Mouse (Mus musculus): Measurements from ENCODE around the gene Crnn.

Gene Crnn

GRCm38 (mm10) chr3:93144510-93145051 is at the start of gene Crnn:
Gene Crnn, plus strand, starts transcription at chr3:93144787.
- in situ Hi-C loops (cut with MboI, MseI) = loop anchor here (5.0 kb wide), 1 partner anchor 328 kb away; no protein-coding TSS in a partner anchor

DNA sequence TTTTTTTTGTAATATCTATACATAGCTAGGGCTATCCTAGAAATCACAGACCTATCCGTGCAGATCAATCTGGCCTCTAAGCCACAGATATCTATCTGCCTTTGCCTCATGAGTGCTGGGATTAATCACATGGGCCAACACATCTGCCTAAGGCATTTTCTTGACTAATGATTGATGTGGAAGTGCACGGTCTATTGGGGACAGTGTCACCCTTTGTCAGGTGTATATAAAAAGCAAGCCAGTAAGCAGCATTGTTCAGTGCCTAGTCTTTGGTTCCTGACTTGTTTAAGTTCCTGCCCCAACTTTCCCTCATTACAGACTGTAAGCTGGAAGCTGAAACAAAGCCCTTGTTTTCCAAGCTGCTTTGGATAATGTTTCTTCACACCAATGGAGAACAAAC is 48.1 kb upstream of the Crnn start:
- in situ Hi-C loops (cut with MboI, MseI) = no loop called here

GRCm38 (mm10) chr3:93111668-93112067 is 32.9 kb upstream of the Crnn start:
- in situ Hi-C loops (cut with MboI, MseI) = no loop called here

GRCm38 (mm10) chr3:93114481-93114880 is 30.1 kb upstream of the Crnn start:
- in situ Hi-C loops (cut with MboI, MseI) = no loop called here

DNA sequence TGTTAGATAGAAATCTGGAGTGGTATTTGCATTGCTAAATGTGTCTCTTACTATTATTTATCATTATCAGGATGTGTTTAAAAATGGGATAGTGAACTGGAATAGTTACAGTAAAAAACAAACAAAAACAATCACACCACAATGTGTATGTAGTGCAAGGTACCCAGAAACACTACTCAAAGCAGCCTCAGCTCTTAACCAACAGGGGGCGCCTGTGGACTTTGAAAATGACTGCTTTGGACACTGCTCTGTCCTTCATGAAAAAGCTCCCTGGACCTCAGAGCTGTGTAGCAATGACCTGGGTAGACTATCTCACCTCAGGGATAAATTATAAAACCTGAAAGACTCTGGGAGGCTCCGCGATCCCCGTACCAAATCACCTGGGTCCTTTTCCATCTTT is 25.5 kb upstream of the Crnn start:
- in situ Hi-C loops (cut with MboI, MseI) = no loop called here

GRCm38 (mm10) chr3:93128052-93128451 is 16.5 kb upstream of the Crnn start:
- in situ Hi-C loops (cut with MboI, MseI) = loop anchor here (10.0 kb wide), 1 partner anchor 347 kb away; no protein-coding TSS in a partner anchor

GRCm38 (mm10) chr3:93129076-93129475 is 15.5 kb upstream of the Crnn start:
- in situ Hi-C loops (cut with MboI, MseI) = loop anchor here (10.0 kb wide), 1 partner anchor 346 kb away; no protein-coding TSS in a partner anchor

- in situ Hi-C loops (cut with MboI, MseI) = no loop called here
Observed at GRCm38 (mm10) chr3:93130460-93130859, 14.1 kb upstream of the Crnn start.

GRCm38 (mm10) chr3:93162502-93162901 is 17.9 kb downstream of the Crnn start:
- in situ Hi-C loops (cut with MboI, MseI) = no loop called here

GRCm38 (mm10) chr3:93162996-93163592 is 18.5 kb downstream of the Crnn start:
- in situ Hi-C loops (cut with MboI, MseI) = no loop called here

DNA sequence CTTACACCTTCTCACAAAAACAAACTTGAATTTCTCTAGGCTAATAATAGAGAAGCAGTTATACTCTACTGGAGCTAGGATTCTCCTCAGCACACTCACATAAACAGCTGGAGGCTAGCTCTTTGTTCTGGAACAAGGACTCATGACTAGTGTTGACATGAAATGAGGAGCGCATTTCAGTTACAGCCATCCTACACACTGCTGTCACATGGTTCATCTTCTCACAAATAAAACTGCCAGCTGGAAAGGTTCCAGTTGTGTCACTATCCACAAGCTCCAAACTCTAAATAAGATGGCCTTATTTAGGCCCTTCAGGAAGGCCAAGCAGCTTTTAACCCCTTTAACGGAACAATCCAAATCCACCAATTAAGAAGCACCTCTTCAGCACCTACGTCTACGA is 36.3 kb downstream of the Crnn start:
- in situ Hi-C loops (cut with MboI, MseI) = no loop called here

DNA sequence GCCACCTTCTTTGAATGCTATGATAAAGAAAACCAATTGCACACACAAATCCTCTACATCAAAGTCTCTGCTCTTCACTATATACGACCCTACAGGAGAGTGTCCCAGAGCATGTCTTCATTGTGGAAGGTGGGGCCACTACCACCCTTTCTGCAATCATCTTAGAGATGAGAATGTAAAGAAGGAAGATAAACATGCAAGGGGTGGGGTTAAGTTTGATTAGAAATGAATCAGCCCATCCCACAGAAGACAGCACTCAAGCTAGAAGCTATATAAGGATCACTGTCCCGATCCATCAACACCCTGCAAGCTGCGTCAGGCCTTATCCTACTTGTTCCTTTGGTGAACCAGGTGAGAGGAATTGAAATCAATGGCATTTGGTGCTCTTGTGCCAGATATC is 52.4 kb downstream of the Crnn start, which contains the start of gene Flg2:
Flg2 (plus strand) TSS at position 301 of the 400 bp plus-strand sequence.
- in situ Hi-C loops (cut with MboI, MseI) = no loop called here
